Mouse (Mus musculus) heart, postnatal 0 days (tissue): ENCODE measurements around the gene Atp1a4. TPM values are rescaled to one million over a fixed set of nuclear protein-coding genes. Genes with fewer than 3 reads are reported as not detected.
A peak's percentile ranks its signal among the peaks of the same experiment; 100 is the strongest.

Experiments used
- ATAC-seq: fragments of 200-750 bp; cut with Nextera tagmentation; 2 replicates; pipeline ENCODE4 v1.8.0; 2017; ENCODE audit warnings: low read depth, moderate number of reproducible peaks, moderate library complexity; ENCODE audit not compliant: insufficient read depth
- DNase-seq: peaks from one replicate; pipeline ENCODE4 v3.0.0-alpha.2; 2016; ENCODE audit warnings: low spot score
- H3K27ac ChIP-seq: fragments of 300-500 bp; sonication (generic); 2 replicates; pipeline ENCODE4 v1.5.1; 2014; ENCODE audit warnings: low read depth, mild to moderate bottlenecking
- H3K27me3 ChIP-seq: fragments of 300-500 bp; sonication (generic); 2 replicates; pipeline ENCODE4 v1.6.1; 2014; ENCODE audit warnings: low read length, mixed read lengths; ENCODE audit not compliant: control insufficient read depth, insufficient read depth
- H3K36me3 ChIP-seq: fragments of 300-500 bp; sonication (generic); replicated peaks from 2 replicates; pipeline ENCODE4 v1.6.1; 2014; ENCODE audit warnings: low read length, mixed read lengths; ENCODE audit not compliant: control insufficient read depth, insufficient read depth
- H3K4me1 ChIP-seq: fragments of 300-500 bp; sonication (generic); 2 replicates; pipeline ENCODE4 v1.6.1; 2014; ENCODE audit warnings: antibody characterized with exemption; ENCODE audit not compliant: control insufficient read depth, insufficient read depth
- H3K4me2 ChIP-seq: fragments of 300-500 bp; sonication (generic); 2 replicates; pipeline ENCODE4 v1.6.1; 2014; ENCODE audit warnings: low read depth, mild to moderate bottlenecking, low read length, moderate library complexity
- H3K4me3 ChIP-seq: fragments of 300-500 bp; sonication (generic); 2 replicates; pipeline ENCODE4 v1.5.1; 2014; ENCODE audit warnings: low read depth, low read length
- H3K9ac ChIP-seq: fragments of 300-500 bp; sonication (generic); replicated peaks from 2 replicates; pipeline ENCODE4 v1.6.1; 2014; ENCODE audit warnings: low read depth, low read length, mixed read lengths
- H3K9me3 ChIP-seq: fragments of 300-500 bp; sonication (generic); replicated peaks from 2 replicates; pipeline ENCODE4 v1.6.1; 2016; ENCODE audit warnings: low read length; ENCODE audit not compliant: control insufficient read depth
- CTCF ChIP-seq: IDR thresholded peaks from 2 replicates; pipeline ENCODE4 v1.5.1; 2016; ENCODE audit warnings: antibody characterized with exemption, control low read depth, low read depth
- EP300 ChIP-seq: IDR thresholded peaks from 2 replicates; pipeline ENCODE4 v1.6.1; 2016; ENCODE audit warnings: antibody characterized with exemption, low read depth
- WGBS: fragments of 180-500 bp; shearing (Covaris S2); extraction: QIAGEN DNeasy Blood & Tissue Kit; methylation state at CpG from one replicate; pipeline ENCODE4 v1.1.7; 2014; 5-methylcytosine and 5-hydroxymethylcytosine counted together
- polyA plus RNA-seq: library from polyadenylated mRNA; unstranded; fragments of >200 nt; fragmentation: Nextera tagmentation; extraction: Ambion mirVana; gene quantifications from 2 replicates; pipeline ENCODE4 v1.2.1, GENCODE M21; 2015
- total RNA-seq: library from RNA; depleted of rRNA; stranded (reverse); fragments of >200 nt; gene quantifications from 2 replicates; pipeline ENCODE4 v1.2.3, GENCODE M21; 2014; ENCODE audit warnings: low replicate concordance

Gene Atp1a4
- total and polyA plus RNA-seq, 2 experiments from 2014 or later, result 0.07 TPM; not detected in 1

DNA sequence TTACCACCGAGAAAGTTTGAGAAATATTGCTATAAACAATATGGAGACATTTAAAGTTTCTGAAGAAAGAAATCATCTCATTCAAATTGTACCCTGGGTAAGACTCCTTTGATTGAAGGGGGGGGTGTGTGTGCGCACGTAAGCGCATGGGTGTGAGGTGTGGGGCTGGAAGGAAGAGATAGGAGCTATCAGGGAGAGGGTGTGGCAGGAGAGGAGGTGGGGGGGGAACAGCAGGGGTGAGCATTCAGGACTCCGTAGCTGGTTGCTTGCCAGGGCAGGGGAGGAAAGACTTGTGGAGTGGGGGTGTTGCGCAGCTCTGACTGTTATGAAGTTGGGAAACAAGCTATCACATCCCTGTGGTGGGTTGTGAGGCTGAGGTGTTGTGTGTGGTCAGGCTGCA is 46.2 kb upstream of the Atp1a4 start:
- no peaks in the 10 kb centered on the region for H3K36me3 ChIP-seq

DNA sequence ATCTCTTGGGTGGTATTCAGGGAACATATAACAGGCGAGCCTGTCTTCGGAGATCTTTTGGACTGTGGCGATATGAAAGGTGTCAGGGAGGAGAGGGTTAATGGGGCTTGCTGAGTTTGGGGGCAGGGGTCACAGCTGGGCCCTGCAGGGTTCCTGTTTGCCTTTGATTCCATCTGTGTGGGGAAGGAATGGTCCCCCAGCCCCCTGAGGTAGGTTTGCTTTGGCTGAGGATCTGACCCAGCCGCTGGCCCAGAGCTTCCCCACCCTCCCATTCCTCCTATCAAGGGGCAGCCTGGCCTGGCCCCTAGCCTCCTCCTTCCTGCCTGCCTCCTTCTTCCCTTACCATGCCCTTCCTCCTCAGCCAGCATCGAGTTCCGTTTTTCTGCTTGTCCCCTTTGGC is 44.6 kb upstream of the Atp1a4 start:
- DNase-seq, result no peak
- WGBS, result 52% methylated on average over 6 of the region's 6 CpGs
- ATAC-seq, result no peak
- no peak overlapping the region for H3K9ac ChIP-seq
- H3K4me3 ChIP-seq, result no peak overlapping the region
- no peaks in the 10 kb centered on the region for H3K27me3 ChIP-seq
- no peak overlapping the region for H3K4me2 ChIP-seq
- no peak for TF ChIP-seq EP300
- TF ChIP-seq CTCF, result no peak
- H3K4me1 ChIP-seq, result peaks cover 27% of the 10 kb centered on the region
- H3K27ac ChIP-seq, result no peak overlapping the region
- H3K9me3 ChIP-seq, result no peaks in the 10 kb centered on the region
- no peaks in the 10 kb centered on the region for H3K36me3 ChIP-seq

More for the DNA sequence above, 46.2 kb upstream of the Atp1a4 start:
- Histone ChIP-seq H3K4me1 (peaks cover 18% of the 10 kb centered on the region), H3K4me2 (no peak overlapping the region), H3K27me3 (no peaks in the 10 kb centered on the region), H3K9ac (no peak overlapping the region), H3K4me3 (no peak overlapping the region), H3K9me3 (no peaks in the 10 kb centered on the region), H3K27ac (no peak overlapping the region)
- 39% methylated on average over 6 of the region's 6 CpGs for WGBS
- no peak for TF ChIP-seq CTCF
- TF ChIP-seq EP300, result no peak
- no peak for DNase-seq
- ATAC-seq, result no peak

DNA sequence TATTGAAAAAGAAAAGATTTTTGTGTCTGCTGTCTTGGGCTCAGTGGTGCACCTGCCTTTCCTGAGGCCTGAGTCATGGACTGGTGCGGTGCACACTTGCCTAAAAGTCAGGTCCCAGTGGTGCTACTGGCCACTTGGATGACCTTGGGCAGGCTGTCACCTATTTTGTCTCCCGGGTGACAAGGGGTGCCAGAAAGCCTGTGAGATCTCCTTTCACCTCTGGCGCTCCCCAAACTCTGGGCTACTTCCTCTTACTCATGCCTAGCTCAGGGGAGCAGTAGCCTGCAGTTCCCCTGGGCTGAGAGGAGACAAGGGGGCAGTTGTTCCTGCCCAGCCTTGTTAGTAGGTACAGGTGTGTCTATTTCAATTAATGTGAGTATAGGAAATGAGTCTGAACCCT is 44.1 kb upstream of the Atp1a4 start:
- DNase-seq (no peak), ATAC-seq (no peak)
- Histone ChIP-seq H3K36me3 (no peaks in the 10 kb centered on the region), H3K4me2 (no peak overlapping the region), H3K4me1 (peaks cover 28% of the 10 kb centered on the region), H3K27me3 (no peaks in the 10 kb centered on the region), H3K9me3 (no peaks in the 10 kb centered on the region), H3K27ac (no peak overlapping the region), H3K9ac (no peak overlapping the region), H3K4me3 (no peak overlapping the region)
- WGBS, result 60% methylated on average over 3 of the region's 3 CpGs
- TF ChIP-seq CTCF (no peak), EP300 (no peak)

DNA sequence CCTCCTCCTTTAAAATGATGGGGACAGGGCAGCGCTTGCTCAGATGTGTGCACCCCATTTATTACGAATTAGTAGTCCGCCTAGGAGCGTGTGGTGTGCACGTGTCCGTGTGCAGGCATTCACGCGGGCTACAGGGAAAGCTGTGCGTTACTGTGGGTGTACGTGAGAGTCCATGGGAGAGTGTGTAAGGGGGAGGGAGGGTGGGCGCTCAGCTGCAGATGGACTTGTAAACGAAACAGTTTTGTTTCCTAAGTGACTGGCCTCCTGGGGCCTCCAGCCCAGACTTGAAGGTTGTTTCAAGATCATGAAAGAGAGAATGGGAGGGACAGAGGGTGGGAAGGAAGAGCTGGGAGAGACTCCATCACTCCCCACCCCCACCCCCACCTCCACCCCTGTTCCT is 43.0 kb upstream of the Atp1a4 start:
- no peaks in the 10 kb centered on the region for H3K36me3 ChIP-seq
- ATAC-seq (no peak), DNase-seq (no peak)
- peaks cover 39% of the 10 kb centered on the region for H3K4me1 ChIP-seq
- H3K27me3 ChIP-seq, result no peaks in the 10 kb centered on the region
- H3K4me2 ChIP-seq, result no peak overlapping the region
- no peak for TF ChIP-seq CTCF
- TF ChIP-seq EP300, result no peak
- WGBS, result 53% methylated on average over 12 of the region's 12 CpGs
- H3K9ac ChIP-seq, result no peak overlapping the region
- no peak overlapping the region for H3K4me3 ChIP-seq
- H3K27ac ChIP-seq, result 0 out of 2 replicates have a peak overlapping the region, but pooled peaks have one; percentile 63
- no peaks in the 10 kb centered on the region for H3K9me3 ChIP-seq

DNA sequence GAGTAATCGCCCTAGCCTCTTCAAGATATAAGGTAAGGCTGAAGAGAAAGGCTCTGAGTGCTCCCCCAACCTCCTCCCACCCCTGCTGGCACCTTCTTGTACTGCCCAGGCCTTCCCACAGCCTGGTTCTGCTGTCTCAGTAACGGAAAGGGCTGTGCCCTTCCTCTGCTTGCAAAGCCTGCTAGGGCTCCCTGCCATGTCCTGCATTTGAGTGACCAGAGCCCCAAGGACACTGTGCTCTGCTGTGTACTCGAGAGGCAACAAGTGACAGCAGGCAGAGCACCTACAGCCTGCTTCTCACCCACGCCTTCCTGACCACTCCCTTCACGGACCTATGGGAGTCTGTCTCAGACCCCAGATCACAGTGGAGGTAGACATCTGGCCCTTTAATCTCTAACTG is 42.0 kb upstream of the Atp1a4 start:
- DNase-seq, result no peak
- Histone ChIP-seq H3K9me3 (no peaks in the 10 kb centered on the region), H3K9ac (no peak overlapping the region), H3K4me1 (peaks cover 48% of the 10 kb centered on the region), H3K36me3 (no peaks in the 10 kb centered on the region), H3K27ac (peak overlapping the region; percentile 63), H3K4me3 (no peak overlapping the region), H3K4me2 (no peak overlapping the region), H3K27me3 (no peaks in the 10 kb centered on the region)
- ATAC-seq, result 0 out of 2 replicates have a peak, but pooled peaks have one; percentile 13
- WGBS, result 40% methylated on average over 5 of the region's 5 CpGs
- TF ChIP-seq CTCF (no peak), EP300 (no peak)

DNA sequence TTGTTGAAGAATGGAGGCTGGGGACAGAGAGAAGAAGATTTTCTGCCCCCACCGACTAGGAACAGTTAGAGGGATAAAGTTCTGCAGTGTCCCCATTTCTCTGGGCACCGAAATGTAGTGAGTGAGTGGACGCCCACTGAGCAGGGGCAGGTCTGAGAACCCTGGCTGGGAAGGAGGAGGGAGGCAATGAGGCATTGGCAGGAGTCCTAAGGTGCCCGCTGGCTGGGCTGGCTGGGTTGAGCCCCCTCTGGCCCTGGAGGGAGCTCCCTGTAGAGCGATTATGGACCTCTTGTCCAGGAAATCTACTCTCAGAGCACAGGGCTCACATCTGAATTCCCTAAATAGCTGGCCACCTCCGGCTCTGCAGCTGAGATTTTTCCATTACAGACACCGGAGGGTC is 41.3 kb upstream of the Atp1a4 start:
- 34% methylated on average over 7 of the region's 7 CpGs for WGBS
- DNase-seq (no peak), ATAC-seq (no peak)
- Histone ChIP-seq H3K27ac (peak overlapping the region; percentile 63), H3K9me3 (no peaks in the 10 kb centered on the region), H3K36me3 (no peaks in the 10 kb centered on the region), H3K4me1 (peaks cover 48% of the 10 kb centered on the region), H3K27me3 (no peaks in the 10 kb centered on the region), H3K4me2 (no peak overlapping the region), H3K9ac (no peak overlapping the region), H3K4me3 (no peak overlapping the region)
- TF ChIP-seq CTCF, result no peak
- TF ChIP-seq EP300, result no peak
